Mouse (Mus musculus) testis, postnatal 10 days (tissue): ENCODE measurements around the gene Slamf9.

ENCODE experiments used
- DNase-seq: peaks from one replicate; pipeline ENCODE4 v3.0.0; 2021; ENCODE audit warnings: low spot score

Slamf9 gene

GRCm38 (mm10) chr1:172462534-172462933 is 12.6 kb upstream of the Slamf9 start:
- DNase-seq = no peak

DNA sequence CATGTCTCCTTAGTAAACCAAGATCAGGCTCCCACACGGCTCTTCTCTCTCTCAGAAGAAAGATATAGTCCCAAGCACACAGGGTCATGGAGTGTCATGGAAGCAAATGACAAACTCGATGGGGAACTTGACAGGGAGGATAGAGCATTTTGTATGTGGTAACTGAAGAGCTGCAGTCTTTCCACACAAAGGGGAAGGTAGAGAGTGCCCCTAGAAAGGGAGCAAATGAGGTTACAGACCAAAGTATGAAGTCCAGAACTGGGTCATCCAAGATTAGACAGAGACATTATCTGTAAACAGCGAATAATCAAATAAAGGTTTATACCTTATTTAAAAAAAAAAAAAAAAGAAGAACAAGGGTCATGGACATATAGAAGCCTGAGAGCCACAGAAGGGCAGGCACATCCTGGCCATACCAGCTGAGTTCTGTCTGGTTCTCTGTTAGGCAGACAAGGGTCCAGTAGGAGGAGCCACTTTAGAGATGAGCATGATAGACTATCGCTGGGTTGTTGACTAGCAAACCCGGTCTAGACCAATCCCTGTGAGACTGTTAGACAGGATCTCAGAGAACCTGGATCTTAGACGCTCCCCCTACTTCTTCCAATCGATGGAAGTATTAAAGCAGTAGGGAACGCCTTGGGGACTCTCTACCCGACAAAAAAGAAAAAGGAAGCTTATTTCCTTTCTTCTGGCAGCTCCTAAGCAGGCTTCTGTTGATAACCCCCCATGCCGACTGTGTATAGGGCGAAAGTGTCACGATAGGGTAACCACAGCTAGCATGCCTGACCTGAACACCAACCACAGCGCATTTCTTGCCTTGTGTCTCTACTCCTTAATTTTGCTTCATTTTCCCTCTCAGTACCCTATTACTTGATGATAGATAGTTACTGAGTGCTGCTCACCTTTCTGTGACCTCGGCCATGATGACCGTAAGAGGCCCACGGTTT is 11.5 kb upstream of the Slamf9 start:
- no peak for DNase-seq

DNA sequence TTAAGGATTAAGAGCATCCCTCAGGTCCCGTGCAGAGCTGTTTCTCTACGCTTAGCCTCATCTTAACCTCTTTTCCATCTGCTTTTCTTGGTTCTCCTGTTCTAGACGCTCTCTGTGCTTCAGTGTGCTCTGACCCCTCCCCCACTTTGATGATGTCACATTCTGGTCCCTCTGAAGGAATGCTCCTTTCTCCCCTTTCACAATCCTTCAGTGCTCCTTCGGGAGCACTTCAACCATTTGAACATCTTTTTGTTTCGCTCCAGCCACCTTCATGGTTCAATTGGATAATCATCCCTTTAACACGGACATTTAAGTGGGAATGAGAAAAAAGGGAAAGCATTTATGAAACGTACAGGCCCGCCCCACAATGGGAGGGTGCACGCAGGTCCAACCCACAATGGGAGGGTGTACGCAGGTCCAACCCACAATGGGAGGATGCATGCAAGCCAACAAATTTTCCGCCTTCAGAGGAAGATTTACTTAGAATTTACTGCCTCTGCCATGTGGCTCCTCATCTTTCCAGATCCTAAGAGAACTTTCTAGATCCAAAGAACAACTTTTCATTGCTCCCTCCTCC is 6.8 kb upstream of the Slamf9 start:
- no peak for DNase-seq

- DNase-seq = no peak
These were observed 5.8 kb upstream of the Slamf9 start for GRCm38 (mm10) chr1:172469373-172469772.

DNA sequence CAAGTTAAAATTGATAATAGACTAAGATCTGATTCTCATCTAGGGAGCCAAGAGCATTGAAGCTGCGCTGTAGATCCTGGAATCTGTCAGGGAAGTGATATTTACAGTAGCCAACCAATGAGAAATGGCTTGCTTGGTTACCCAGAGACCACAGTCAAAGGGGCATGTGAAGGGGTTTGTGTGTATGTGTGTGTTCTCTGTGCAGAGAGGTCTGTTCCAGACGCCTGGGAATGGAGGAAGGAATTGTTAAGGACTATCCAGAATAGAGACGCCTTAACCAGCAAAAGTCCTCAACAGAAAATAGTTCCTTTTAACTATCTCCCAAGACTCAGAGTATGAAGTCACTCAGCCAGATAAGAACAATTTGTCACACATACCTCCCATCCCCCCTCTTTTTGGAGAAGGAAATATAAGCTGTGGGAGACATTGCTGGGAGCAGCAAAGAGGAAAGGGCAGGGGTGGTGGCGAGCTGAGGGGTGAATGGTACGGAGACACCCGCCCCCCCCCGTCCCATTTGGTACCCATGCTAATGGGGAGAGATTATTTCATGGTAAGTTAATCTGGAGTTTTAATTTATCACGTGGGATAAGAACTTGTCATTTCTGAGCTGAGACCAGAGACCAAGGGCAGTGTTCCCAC is 5.2 kb upstream of the Slamf9 start:
- no peak for DNase-seq

DNA sequence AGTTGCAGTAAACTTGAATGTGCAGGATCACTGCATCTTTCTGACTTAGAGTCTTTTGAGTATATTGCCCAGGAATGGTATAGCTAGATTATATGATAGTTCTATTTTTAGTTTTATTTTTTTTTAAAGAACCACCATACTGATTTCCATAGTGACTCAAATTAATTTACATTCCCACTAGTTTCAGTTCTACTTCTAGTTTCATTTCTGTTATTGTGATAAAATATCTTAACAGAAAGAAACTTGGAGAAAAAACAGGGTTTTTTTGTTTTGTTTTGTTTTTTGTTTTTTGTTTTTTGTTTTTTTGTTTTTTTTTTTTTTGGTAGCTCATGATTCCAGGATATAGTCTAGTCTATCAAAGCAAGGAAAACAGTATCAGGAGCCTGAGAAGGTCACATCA is 2.2 kb upstream of the Slamf9 start:
- no peak for DNase-seq

DNA sequence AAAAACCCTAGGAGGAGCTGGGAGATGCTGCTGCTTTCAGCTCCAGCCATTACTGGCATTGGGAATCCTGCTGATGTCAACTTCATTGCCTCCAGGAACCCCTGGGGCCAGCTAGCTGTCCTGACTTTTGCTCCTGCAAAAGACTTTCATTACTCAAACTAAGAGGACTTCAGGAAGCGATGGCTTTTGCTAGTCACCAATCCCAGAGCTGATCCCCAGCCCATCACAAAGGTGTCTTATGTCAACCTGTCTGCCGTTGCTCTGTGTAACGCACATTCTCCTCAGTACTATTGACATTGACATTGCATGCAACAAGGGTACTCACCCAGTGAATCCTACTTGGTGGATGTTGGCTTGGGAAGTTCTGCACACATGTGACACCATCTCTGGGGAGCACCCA is 962 bp upstream of the Slamf9 start:
- DNase-seq = no peak

DNA sequence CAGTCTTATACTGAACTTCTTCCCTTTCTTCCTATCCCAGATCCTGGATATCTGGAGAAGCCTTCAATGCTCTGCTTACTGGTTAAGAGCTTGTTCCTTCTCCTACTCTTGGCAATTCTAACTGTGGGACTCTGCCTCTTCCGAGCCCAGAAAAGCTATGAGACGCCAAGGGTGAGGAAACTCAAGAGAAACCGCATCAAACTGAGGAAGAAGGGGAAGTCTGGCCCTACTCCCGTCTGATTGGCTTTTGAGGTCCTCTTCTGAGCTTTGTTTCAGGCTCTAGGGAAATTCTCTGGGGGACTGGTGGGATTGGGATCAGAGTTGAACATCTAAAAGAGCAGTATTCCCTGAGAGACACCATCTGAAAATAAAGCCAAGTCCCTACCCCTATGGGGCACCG is 2.9 kb downstream of the Slamf9 start:
- DNase-seq = no peak

DNA sequence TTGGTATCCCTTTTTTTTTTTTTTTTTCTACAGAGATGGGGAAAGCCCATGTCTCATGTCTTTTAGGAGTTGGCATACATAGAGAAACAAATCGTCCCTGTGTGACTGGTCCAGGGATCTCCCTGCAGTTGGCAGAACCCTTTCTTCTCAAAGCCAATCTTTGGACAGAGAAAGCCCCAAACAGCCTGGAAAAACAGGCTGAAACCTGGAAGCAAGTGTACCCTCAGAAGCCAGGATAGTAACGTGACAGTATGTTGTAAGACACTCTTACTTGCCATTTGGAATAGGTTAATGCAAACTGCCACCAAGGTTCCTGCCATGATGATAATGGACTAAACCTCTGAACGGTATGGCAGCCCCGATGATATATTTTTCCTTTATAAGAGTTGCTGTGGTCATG is 5.2 kb downstream of the Slamf9 start:
- DNase-seq = no peak

- DNase-seq = no peak
These were observed 6.0 kb downstream of the Slamf9 start for GRCm38 (mm10) chr1:172481111-172481510.

DNA sequence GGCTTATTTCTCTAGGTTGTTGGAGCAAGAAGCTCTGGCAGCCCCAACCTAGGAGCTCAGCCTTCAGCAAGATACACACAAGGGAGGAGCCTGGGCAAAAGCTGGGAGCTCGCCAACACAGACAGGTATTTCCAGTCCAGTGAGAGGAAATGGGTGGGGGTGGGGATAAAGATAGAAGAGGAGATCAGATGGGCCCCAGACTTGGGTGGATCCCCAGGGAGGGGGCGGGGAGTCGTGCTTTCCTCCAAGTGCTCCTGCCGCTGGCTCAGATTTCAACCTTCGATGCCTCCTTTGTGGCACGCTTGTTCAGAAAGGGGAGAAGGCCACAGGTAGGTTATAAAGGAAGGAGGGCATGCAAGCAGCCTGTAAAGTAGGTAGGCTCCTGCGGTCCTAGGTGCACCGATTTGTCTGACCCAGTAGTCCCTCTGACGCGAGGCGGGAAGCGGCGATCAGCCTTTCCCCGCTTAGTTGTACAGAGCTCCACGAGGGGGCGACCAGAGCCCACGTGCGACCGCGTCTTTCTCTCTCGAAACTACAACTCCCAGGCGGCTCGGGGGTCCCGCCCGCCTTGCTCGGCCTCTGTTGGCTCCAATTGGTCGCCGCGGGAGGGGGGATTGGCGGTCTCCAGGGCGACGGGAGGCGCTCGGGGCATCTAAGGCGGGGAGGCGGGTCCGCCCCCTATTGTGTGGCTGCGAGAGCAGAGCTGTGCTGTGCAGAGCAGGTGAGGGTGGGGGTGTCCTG is 6.6 kb downstream of the Slamf9 start, which contains the start of gene Igsf9:
Gene Igsf9, plus strand, starts transcription at position 249 of the 741 bp plus-strand sequence.
- peak; percentile 89 for DNase-seq

GRCm38 (mm10) chr1:172482518-172483360 is 7.6 kb downstream of the Slamf9 start:
- DNase-seq = no peak

GRCm38 (mm10) chr1:172483361-172483660 is 8.2 kb downstream of the Slamf9 start:
- no peak for DNase-seq

- no peak for DNase-seq
These were observed 9.1 kb downstream of the Slamf9 start for GRCm38 (mm10) chr1:172484236-172484635.

DNA sequence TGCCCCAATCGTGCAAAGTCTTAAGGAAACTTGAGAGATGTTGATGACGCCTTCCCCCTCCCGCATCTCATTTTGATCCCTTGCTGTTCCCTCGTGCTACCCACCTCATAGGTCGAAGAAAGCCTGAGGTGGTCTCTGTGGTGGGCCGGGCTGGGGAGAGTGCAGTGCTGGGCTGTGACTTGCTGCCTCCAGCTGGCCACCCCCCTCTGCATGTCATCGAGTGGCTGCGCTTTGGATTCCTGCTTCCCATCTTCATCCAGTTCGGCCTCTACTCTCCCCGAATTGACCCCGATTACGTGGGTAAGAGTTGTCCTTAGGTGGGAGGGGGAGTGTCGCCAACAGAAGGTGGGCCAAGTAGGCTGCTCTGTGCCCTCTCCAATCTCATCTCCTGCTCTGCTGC is 9.5 kb downstream of the Slamf9 start:
- DNase-seq = no peak

- no peak for DNase-seq
These were observed 10.7 kb downstream of the Slamf9 start for GRCm38 (mm10) chr1:172485821-172486220.

DNA sequence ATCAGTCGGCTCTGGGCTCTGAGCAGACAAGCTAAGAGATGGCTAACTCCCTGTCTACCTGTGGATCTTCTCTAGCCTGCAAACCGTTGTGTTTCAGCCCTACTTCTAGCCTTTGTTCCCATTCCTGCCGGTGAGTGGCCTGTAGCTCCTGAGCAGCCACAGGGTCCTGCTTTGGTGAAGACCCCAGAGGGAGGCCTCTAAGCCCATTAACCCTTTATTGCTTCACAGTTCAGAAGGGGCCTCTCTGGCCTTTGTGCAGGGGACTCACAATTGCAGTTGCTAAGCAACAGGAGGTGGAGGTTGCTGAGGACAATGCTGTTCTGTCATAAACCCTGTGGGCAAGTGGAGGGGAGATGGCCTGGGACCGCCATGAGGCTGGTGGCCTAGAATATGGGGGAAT is 11.1 kb downstream of the Slamf9 start:
- no peak for DNase-seq

DNA sequence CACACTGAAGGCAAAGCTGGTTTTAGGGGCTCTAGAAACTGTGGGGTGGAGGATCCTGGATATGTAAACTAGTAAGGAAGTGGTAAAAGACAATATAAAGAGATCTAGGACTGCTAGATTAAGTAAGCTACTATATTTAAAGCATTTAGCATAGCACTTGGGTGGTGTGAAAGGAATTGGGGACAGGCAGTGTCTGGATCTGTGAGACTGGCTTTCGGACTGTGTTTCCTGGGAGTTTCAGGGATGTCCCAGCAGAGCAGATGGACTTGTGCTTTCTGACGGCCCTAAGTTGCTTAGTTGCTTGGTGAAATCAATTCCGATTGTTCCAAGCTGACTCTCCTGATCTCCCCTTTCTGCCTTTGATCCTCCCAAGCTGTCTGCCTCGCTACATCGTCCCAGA is 11.5 kb downstream of the Slamf9 start:
- no peak for DNase-seq

- no peak for DNase-seq
These were observed 12.7 kb downstream of the Slamf9 start for GRCm38 (mm10) chr1:172487859-172488258.

DNA sequence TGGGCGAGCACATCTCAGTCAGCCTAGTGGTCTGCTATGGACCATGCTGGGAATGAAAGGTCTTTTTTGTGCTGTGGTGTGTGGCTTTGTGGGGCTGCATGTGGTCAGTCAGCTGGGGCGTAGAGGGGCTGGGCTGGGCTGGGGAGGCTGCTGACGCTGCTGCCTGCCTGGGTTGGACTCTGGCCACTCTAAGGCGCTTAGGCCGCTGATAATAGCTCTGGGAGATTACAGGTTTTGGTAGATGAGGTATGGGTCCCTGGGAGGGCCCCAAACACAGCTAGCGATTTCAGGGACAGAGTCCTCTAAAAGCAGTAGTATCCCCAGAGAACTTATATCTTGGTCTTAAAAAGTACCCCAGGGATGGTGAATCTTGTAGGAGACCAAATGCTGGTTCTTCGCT is 13.7 kb downstream of the Slamf9 start:
- no peak for DNase-seq

DNA sequence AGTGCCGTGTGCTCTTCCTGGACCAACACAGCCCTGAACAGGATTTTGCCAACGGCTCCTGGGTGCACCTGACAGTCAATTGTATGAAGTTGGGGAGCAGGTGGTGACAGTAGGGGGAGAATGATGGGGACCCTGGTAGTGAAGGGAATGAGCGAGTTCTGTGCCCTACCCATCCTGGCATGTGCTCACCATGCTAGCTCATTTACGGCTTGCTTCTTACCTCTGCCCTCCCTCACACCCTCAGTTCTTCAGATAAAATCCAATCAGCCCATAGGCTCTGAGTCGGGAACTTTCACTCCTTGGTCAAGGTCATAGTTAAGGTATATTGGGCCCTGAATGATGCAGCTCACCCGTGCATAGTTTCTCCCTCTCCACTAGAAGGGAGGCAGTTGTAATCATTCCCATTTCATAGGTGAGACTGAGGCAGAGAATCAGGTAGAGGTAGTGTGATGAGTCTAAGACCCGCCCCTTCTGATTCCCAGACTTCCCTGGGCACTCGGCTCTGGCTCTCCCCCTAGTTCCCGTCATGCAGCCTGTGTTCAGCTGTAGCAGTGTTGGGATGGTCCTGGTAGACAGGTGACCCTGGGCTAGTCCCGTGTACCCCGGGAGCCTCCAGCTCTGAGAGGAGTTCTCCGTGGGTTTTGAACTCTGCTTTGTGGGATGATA is 14.6 kb downstream of the Slamf9 start:
- DNase-seq = no peak
